Mouse (Mus musculus) right cerebral cortex, postnatal 14 days (tissue): Measurements from ENCODE around the gene 4930404N11Rik.

Experiments used
- DNase-seq: peaks from one replicate; pipeline ENCODE4 v3.0.0; 2022

The 4930404N11Rik gene

GRCm38 (mm10) chr10:81327959-81328358, 37.7 kb downstream of the 4930404N11Rik start:
- DNase-seq, result no peak

- DNase-seq, result no peak
Observed at GRCm38 (mm10) chr10:81326858-81327257, 38.8 kb downstream of the 4930404N11Rik start.

- no peak for DNase-seq
Observed at GRCm38 (mm10) chr10:81325781-81326180, 39.8 kb downstream of the 4930404N11Rik start.

- DNase-seq, result no peak
Observed at GRCm38 (mm10) chr10:81325176-81325575, 40.4 kb downstream of the 4930404N11Rik start.

GRCm38 (mm10) chr10:81323791-81324530, 41.7 kb downstream of the 4930404N11Rik start:
- DNase-seq, result no peak

- no peak for DNase-seq
Observed at GRCm38 (mm10) chr10:81323141-81323775, 42.4 kb downstream of the 4930404N11Rik start.

- DNase-seq, result no peak
Observed at GRCm38 (mm10) chr10:81322444-81322843, 43.2 kb downstream of the 4930404N11Rik start.

GRCm38 (mm10) chr10:81321436-81321835, 44.2 kb downstream of the 4930404N11Rik start:
- DNase-seq, result no peak

- peak; percentile 99 for DNase-seq
Observed at GRCm38 (mm10) chr10:81320550-81321347, 44.9 kb downstream of the 4930404N11Rik start, which contains the start of gene Cactin. Cactin (plus strand) TSS chr10:81321103.

GRCm38 (mm10) chr10:81319741-81320549, 45.7 kb downstream of the 4930404N11Rik start:
- no peak for DNase-seq

- no peak for DNase-seq
Observed at GRCm38 (mm10) chr10:81319330-81319699, 46.3 kb downstream of the 4930404N11Rik start.

GRCm38 (mm10) chr10:81318589-81319329, 46.9 kb downstream of the 4930404N11Rik start:
- peak; percentile 52 for DNase-seq

GRCm38 (mm10) chr10:81317273-81317672, 48.3 kb downstream of the 4930404N11Rik start:
- no peak for DNase-seq

- no peak for DNase-seq
Observed at GRCm38 (mm10) chr10:81316338-81317060, 49.1 kb downstream of the 4930404N11Rik start.

- DNase-seq, result no peak
Observed at GRCm38 (mm10) chr10:81315587-81315986, 50.0 kb downstream of the 4930404N11Rik start.

GRCm38 (mm10) chr10:81314201-81314600, 51.4 kb downstream of the 4930404N11Rik start:
- DNase-seq, result no peak

- no peak for DNase-seq
Observed at GRCm38 (mm10) chr10:81313581-81313980, 52.0 kb downstream of the 4930404N11Rik start.
